Mouse (Mus musculus) liver, embryonic 13.5 days (tissue): Measurements from ENCODE around the gene Gzmd. TPM values are rescaled to one million over a fixed set of nuclear protein-coding genes. Genes with fewer than 3 reads are reported as not detected.
"Not testable (repeated sequence)": the region's sequence is repeated elsewhere in the genome, so short reads cannot be mapped to it uniquely, and the experiment has no call there.

Experiments
- ATAC-seq: fragments of 200-750 bp; cut with Nextera tagmentation; 2 replicates; pipeline ENCODE4 v1.8.0; 2017; ENCODE audit warnings: low read depth, mild to moderate bottlenecking, moderate number of reproducible peaks, moderate library complexity
- DNase-seq: peaks from one replicate; pipeline ENCODE4 v3.0.0; 2022
- H3K27ac ChIP-seq: fragments of 300-500 bp; sonication (generic); 2 replicates; pipeline ENCODE4 v1.5.1; 2015; ENCODE audit warnings: moderate library complexity, mild to moderate bottlenecking, inconsistent platforms
- H3K27me3 ChIP-seq: fragments of 300-500 bp; sonication (generic); 2 replicates; pipeline ENCODE4 v1.6.1; 2015; ENCODE audit warnings: mild to moderate bottlenecking, inconsistent platforms
- H3K36me3 ChIP-seq: fragments of 300-500 bp; sonication (generic); 2 replicates; pipeline ENCODE4 v1.6.1; 2015; ENCODE audit warnings: mild to moderate bottlenecking, inconsistent platforms
- H3K4me1 ChIP-seq: fragments of 300-500 bp; sonication (generic); replicated peaks from 2 replicates; pipeline ENCODE4 v1.6.1; 2015; ENCODE audit warnings: inconsistent platforms
- H3K4me2 ChIP-seq: fragments of 300-500 bp; sonication (generic); 2 replicates; pipeline ENCODE4 v1.6.1; 2015; ENCODE audit warnings: inconsistent platforms, mild to moderate bottlenecking, moderate library complexity
- H3K4me3 ChIP-seq: fragments of 300-500 bp; sonication (generic); replicated peaks from 2 replicates; pipeline ENCODE4 v1.5.1; 2015; ENCODE audit warnings: mild to moderate bottlenecking, inconsistent platforms
- H3K9ac ChIP-seq: fragments of 300-500 bp; sonication (generic); 2 replicates; pipeline ENCODE4 v1.6.1; 2015; ENCODE audit warnings: mild to moderate bottlenecking, inconsistent platforms
- H3K9me3 ChIP-seq: fragments of 300-500 bp; sonication (generic); replicated peaks from 2 replicates; pipeline ENCODE4 v1.6.1; 2016; ENCODE audit warnings: inconsistent platforms
- WGBS: fragments of 180-500 bp; shearing (Covaris S2); methylation state at CpG from one replicate; pipeline ENCODE4 v1.1.7; 2015; ENCODE audit not compliant: insufficient replicate concordance; 5-methylcytosine and 5-hydroxymethylcytosine counted together
- polyA plus RNA-seq: library from polyadenylated mRNA; unstranded; fragments of >200 nt; fragmentation: Nextera tagmentation; extraction: Ambion mirVana; gene quantifications from 2 replicates; pipeline ENCODE4 v1.2.1, GENCODE M21; 2015

Gene Gzmd
- not detected in 2 replicates for polyA plus RNA-seq

DNA sequence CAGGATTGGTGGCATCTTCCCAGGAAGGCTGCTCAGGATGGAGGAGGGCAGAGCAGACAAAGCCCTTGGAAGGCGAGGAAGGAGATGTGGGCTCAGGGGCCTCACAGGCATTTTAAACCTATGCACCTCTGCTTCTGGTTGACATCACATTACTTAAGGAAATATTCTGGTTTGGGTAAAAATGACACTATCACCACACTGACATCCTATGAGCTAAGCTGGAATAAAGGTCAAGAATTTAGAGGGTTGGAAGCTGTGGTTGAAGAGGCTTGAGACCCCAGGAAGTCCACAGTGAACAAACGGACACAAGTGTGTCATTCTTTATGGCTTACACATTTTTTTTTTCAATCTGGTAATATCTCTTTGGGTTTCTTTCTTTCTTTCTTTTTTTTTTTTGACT is at the start of gene Gzmd:
Gene Gzmd, minus strand, starts transcription at position 101 of the 400 bp plus-strand sequence.
- ATAC-seq, H3K4me2 ChIP-seq, H3K36me3 ChIP-seq, DNase-seq, H3K27me3 ChIP-seq, H3K9ac ChIP-seq, H3K27ac ChIP-seq, H3K4me1 ChIP-seq, H3K9me3 ChIP-seq, H3K4me3 ChIP-seq: not testable (repeated sequence)
- WGBS: 41% methylated on average over 2 of the region's 2 CpGs

DNA sequence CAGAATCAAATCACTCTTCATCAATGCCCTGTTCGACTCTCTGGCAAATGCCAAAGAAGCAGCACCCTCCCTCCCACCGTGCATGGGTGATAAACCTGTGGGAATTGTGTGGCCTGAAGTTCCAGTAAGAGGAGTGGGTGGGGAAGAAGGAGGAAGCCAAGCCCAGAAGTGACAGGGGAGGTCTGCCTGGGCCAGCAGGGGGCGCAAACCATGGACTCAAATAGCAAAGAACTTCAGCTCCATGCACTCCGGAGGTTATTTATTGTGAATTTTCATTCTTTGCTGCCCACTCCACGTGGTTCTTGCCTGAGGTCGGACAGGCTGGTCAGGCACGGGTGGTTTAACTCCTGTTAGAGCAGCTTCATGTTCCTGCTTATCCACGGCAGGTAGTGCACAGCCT is 45.2 kb upstream of the Gzmd start:
- H3K27me3 ChIP-seq, H3K36me3 ChIP-seq, H3K4me1 ChIP-seq, H3K4me2 ChIP-seq, H3K27ac ChIP-seq, ATAC-seq, H3K9ac ChIP-seq, H3K9me3 ChIP-seq, H3K4me3 ChIP-seq: not testable (repeated sequence)
- 17% methylated on average over 8 of the region's 8 CpGs for WGBS
- peak; percentile 5 for DNase-seq

DNA sequence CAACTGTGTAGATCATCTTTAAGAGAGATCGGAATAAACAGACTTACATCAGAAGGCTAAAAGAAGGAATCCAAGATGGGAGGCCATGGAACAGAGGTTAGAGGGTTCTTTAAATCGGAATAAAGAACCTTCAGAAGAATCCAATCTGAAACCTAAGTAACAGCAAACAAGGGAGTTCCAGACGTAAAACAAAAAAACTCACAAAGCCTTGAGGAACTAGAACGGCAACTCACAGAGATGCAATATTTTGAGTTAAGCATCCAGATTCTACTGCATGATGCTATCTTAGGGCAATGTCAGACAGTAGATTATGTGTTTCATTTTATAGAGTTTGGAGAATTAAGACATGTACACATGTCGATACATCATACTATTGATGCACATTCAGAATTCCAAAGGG is 42.1 kb upstream of the Gzmd start, which contains the start of gene Gzmn:
Gene Gzmn, minus strand, starts transcription at position 101 of the 400 bp plus-strand sequence.
- 65% methylated on average over 5 of the region's 5 CpGs for WGBS
- Histone ChIP-seq H3K4me2 (no peak within 1 kb of the TSS), H3K4me3 (no peak within 1 kb of the TSS), H3K9me3 (no peaks in the 10 kb centered on the region), H3K9ac (no peak within 1 kb of the TSS), H3K4me1 (no peaks in the 10 kb centered on the region), H3K27me3 (no peaks in the 10 kb centered on the region), H3K27ac (no peak within 1 kb of the TSS), H3K36me3 (no peaks in the 10 kb centered on the region)
- DNase-seq: no peak
- no peak for ATAC-seq

DNA sequence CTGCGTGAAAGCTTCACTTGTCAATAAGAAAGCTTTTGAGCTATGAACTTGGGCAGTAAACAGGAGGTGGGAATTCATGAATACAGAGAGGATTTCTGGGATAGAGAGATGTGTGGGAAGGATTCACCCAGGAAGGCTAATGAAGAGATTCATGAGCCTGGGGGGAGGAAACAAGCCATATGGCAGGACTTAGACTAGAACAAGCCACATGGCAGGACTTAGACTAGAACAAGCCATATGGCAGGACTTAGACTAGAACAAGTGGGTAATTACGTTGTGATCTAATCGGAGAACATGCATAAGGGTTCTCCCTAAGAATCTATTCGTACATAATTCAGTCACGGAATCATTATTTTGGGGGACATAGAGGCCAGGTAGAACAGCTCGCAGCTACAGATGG is 41.0 kb upstream of the Gzmd start:
- H3K4me3 ChIP-seq: no peak overlapping the region
- no peak overlapping the region for H3K4me2 ChIP-seq
- no peaks in the 10 kb centered on the region for H3K36me3 ChIP-seq
- DNase-seq (no peak), ATAC-seq (no peak)
- H3K4me1 ChIP-seq: no peaks in the 10 kb centered on the region
- no peaks in the 10 kb centered on the region for H3K9me3 ChIP-seq
- H3K9ac ChIP-seq: no peak overlapping the region
- H3K27me3 ChIP-seq: no peaks in the 10 kb centered on the region
- WGBS: 83% methylated on average over 6 of the region's 6 CpGs
- no peak overlapping the region for H3K27ac ChIP-seq

DNA sequence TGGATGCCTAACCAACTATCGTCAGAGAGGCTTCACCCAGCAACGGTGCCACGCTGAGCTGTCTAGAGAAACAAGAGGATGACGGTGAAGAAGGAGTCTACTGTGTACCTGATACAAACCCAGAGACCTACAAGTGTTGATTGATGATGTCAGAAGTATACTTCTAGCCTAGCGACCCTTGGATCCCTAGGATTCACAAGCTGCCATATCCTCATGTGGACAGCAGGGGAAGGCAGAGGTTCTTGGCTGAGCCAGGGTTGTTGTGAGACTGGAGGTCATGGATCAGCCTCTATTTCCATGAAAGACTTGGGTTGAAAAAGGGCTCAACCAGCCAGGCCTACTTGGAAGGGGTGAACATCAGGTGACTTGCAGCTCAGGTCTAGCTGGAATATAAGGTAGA is 40.3 kb upstream of the Gzmd start:
- no peaks in the 10 kb centered on the region for H3K36me3 ChIP-seq
- H3K9ac ChIP-seq: no peak overlapping the region
- ATAC-seq (no peak), DNase-seq (no peak)
- whole genome bisulfite sequencing: 67% methylated on average over 5 of the region's 5 CpGs
- H3K27ac ChIP-seq: no peak overlapping the region
- no peaks in the 10 kb centered on the region for H3K4me1 ChIP-seq
- H3K4me3 ChIP-seq: no peak overlapping the region
- H3K4me2 ChIP-seq: no peak overlapping the region
- H3K9me3 ChIP-seq: no peaks in the 10 kb centered on the region
- no peaks in the 10 kb centered on the region for H3K27me3 ChIP-seq

DNA sequence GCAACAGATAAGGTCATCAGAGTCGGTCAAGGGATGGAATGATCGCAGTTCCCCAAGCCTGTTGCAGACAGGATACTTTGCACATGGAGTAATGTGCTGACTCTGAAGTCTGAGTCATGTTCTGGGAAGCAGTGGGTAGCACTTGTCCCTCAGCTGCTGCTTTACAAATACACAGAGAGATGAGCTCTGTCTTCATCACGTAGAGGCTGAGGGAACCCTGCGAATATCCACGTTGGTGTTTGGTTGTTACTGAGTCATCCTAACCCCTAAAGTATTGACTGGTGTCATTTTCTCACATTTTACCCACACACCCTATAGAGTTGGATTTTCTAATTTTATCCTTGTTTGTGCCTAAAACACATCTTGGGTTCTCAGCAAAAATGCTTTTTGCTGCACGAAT is 35.6 kb upstream of the Gzmd start:
- H3K27me3 ChIP-seq: no peaks in the 10 kb centered on the region
- H3K27ac ChIP-seq: no peak overlapping the region
- WGBS: 48% methylated on average over 6 of the region's 6 CpGs
- no peak overlapping the region for H3K4me2 ChIP-seq
- H3K36me3 ChIP-seq: no peaks in the 10 kb centered on the region
- no peak overlapping the region for H3K9ac ChIP-seq
- DNase-seq (no peak), ATAC-seq (no peak)
- no peak overlapping the region for H3K4me3 ChIP-seq
- no peaks in the 10 kb centered on the region for H3K9me3 ChIP-seq
- H3K4me1 ChIP-seq: no peaks in the 10 kb centered on the region

DNA sequence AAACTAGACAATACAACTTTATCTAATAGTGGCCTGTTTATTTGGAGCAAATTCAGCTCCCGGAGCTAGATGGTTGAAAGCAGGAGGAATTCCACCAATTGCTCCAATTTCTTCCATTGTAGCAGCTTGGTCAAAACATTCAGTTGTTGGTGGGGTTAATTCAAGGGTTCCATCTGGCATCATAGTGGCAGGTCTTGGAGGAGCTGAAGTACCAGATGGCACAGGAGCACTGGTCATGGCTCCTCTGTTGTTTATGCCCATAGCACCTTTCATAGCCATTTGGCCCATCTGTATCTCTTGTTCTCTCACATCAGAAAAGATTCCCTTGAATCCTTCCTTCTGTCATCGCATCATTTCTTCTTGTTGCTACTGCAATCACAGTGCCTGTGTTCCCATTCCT is 29.7 kb upstream of the Gzmd start:
- H3K4me1 ChIP-seq: no peaks in the 10 kb centered on the region
- no peak overlapping the region for H3K4me3 ChIP-seq
- H3K27me3 ChIP-seq: no peaks in the 10 kb centered on the region
- H3K4me2 ChIP-seq: no peak overlapping the region
- no peak overlapping the region for H3K27ac ChIP-seq
- WGBS: 53% methylated on average over 2 of the region's 2 CpGs
- no peak for DNase-seq
- ATAC-seq: no peak
- no peaks in the 10 kb centered on the region for H3K36me3 ChIP-seq
- H3K9ac ChIP-seq: no peak overlapping the region
- H3K9me3 ChIP-seq: no peaks in the 10 kb centered on the region

DNA sequence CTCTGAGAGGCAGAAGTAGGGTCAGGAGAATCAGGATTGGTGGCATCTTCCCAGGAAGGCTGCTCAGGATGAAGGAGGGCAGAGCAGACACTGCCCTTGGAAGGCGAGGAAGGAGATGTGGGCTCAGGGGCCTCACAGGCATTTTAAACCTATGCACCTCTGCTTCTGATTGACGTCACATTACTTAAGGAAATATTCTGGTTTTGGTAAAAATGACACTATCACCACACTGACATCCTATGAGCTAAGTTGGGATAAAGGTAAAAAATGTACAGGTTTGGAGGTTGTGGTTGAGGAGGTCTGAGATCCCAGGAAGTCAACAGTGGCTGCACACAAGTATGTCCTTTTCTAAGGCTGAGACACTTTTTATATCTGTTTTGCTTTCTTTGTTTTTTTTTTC is 27.1 kb upstream of the Gzmd start, which contains the start of gene Gzmg:
Gene Gzmg, minus strand, starts transcription at position 101 of the 400 bp plus-strand sequence.
- WGBS: 42% methylated on average over 2 of the region's 2 CpGs
- not testable (repeated sequence) for H3K9ac ChIP-seq, DNase-seq, H3K4me3 ChIP-seq, H3K4me2 ChIP-seq, H3K4me1 ChIP-seq, H3K9me3 ChIP-seq, ATAC-seq, H3K27me3 ChIP-seq, H3K36me3 ChIP-seq, H3K27ac ChIP-seq

DNA sequence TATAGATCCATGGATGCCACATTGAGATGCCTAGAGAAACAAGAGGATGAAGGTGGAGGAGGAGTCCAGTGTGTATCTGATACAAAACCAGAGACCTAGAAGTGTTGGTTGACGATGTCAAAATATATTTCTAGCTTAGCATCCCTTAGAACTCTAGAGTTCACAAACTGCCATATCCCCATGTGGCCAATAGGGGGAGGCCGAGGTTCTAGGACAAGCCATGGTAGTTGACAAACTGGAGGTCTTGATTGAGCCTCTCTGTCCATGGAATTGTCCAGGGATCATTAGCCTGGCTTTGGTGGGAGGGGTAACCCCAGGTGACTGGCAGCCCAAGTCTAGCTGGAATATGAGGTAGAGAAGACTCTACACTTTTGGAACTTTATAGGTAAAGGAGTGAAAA is 22.9 kb upstream of the Gzmd start:
- Histone ChIP-seq H3K36me3 (no peaks in the 10 kb centered on the region), H3K4me3 (no peak overlapping the region), H3K27me3 (no peaks in the 10 kb centered on the region), H3K9ac (no peak overlapping the region), H3K9me3 (no peaks in the 10 kb centered on the region), H3K4me1 (no peaks in the 10 kb centered on the region), H3K27ac (no peak overlapping the region), H3K4me2 (no peak overlapping the region)
- ATAC-seq (no peak), DNase-seq (no peak)
- 51% methylated on average over 2 of the region's 2 CpGs for WGBS

DNA sequence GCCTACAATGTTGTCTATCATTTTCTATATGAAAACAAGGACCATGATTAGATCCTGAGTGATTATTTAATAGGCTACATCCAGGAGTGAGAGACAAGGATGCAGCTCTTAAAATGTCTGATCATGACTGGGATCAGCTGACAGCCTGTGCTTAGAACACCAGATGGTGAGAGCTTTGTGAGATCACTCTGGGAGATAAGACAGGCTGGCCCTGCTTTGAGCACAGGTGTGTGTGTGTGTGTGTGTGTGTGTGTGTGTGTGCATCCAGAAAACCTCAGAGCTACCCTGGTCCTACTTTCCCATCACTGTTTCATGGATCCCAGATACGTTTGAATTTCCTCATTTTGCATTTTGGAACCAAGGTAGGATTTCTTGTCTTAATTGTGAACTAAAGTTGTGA is 1.3 kb upstream of the Gzmd start:
- not testable (repeated sequence) for H3K36me3 ChIP-seq, DNase-seq, H3K4me3 ChIP-seq, H3K27me3 ChIP-seq, H3K4me2 ChIP-seq, H3K9ac ChIP-seq, H3K27ac ChIP-seq, H3K9me3 ChIP-seq, H3K4me1 ChIP-seq, ATAC-seq
- WGBS: 61% methylated on average over 1 of the region's 1 CpGs

DNA sequence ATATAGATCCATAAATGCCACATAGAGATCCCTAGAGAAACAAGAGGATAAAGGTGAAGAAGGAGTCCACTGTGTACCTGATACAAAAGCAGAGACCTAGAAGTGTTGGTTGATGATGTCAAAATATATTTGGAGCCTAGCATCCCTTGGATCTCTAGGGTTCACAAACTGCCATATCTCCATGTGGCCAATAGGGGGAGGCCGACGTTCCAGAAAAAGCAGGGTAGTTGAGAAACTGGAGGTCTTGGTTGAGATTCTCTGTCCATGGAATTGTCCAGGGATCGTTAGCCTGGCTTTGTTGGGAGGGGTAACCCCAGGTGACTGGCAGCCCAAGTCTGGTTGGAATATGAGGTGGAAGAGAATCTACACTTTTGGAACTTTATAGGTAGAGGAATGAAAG is 4.1 kb downstream of the Gzmd start:
- no peak overlapping the region for H3K27ac ChIP-seq
- no peaks in the 10 kb centered on the region for H3K36me3 ChIP-seq
- H3K9me3 ChIP-seq: no peaks in the 10 kb centered on the region
- no peak overlapping the region for H3K4me2 ChIP-seq
- no peak for ATAC-seq
- no peaks in the 10 kb centered on the region for H3K27me3 ChIP-seq
- H3K4me1 ChIP-seq: no peaks in the 10 kb centered on the region
- WGBS: 32% methylated on average over 3 of the region's 3 CpGs
- no peak for DNase-seq
- H3K4me3 ChIP-seq: no peak overlapping the region
- no peak overlapping the region for H3K9ac ChIP-seq

DNA sequence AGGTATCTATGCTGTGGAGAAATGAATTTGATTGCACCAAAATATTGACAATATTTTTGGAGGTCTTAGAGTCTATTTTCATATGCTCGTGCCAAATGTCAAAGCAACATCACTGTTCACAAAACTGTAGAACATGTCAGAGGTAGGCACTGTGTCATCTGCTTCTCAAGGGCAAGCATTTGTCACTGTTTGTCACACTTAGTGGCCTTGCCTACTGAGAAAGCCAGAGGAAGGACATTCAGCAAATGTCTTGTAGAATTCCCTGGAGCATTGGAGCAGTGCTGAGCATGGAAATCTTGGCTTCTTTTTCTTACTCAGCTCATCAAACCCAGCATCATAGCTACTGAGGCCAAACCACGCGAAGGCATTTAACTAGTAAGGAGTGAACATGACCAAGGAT is 8.9 kb downstream of the Gzmd start:
- no peak overlapping the region for H3K27ac ChIP-seq
- H3K9ac ChIP-seq: no peak overlapping the region
- WGBS: 56% methylated on average over 3 of the region's 3 CpGs
- H3K27me3 ChIP-seq: no peaks in the 10 kb centered on the region
- no peaks in the 10 kb centered on the region for H3K36me3 ChIP-seq
- DNase-seq (no peak), ATAC-seq (no peak)
- H3K4me2 ChIP-seq: no peak overlapping the region
- H3K4me3 ChIP-seq: no peak overlapping the region
- H3K9me3 ChIP-seq: no peaks in the 10 kb centered on the region
- no peaks in the 10 kb centered on the region for H3K4me1 ChIP-seq
